17 mouse cellular contexts compared by ENCODE assay signal in the genomic region with DNA sequence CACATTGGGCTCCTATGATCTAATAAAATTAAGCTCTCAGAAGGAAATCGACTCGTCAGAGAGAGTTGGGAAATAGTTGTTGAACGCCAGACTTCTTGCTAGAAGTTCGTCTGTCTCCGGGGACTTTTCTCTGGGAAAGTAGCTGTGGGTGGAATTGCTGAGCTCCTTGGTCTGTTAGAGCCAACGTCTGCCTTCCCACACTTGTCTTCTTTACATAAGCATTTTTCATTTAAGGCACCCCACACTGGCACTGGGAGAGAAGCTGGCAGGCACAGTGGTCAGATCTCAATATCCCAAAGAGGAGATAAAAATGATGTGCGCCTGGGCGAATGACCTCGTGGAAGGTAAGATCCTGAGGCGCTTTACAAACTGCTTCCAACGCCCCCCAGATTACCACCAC.
A peak's percentile ranks its signal among the peaks of the same experiment; 100 is the strongest.
DNase-seq lines count a peak whose midpoint lies in the region; ATAC-seq and TF ChIP-seq lines count a peak whose summit lies in the region.
"Had no signal": no experiment of that assay in that cellular context is flagged by ENCODE, and none has a peak within 500 bp of the region (broad histone marks: within the 10 kb centered on the region; RNA-seq: fewer than 3 reads in every experiment).

No protein-coding gene starts in this region.

- 82% methylated on average over 11 of the region's 11 CpGs for WGBS in kidney, postnatal 0 days
- 81% methylated on average over 11 of the region's 11 CpGs for WGBS in kidney, embryonic 16.5 days
- WGBS in intestine, postnatal 0 days: 81% methylated on average over 11 of the region's 11 CpGs

- H3K9ac ChIP-seq in kidney, postnatal 0 days (ENCODE audit: low read depth, low read length): no peak overlapping the region
- H3K9ac ChIP-seq in kidney, embryonic 16.5 days (replicated peaks; ENCODE audit: low read length): no peak overlapping the region
- H3K9ac ChIP-seq in intestine, postnatal 0 days (ENCODE audit: low read depth, low read length): no peak overlapping the region
- H3K9ac ChIP-seq: hindbrain, embryonic 13.5 days; lung, embryonic 15.5 days; neural tube, embryonic 15.5 days had no signal

- intact Hi-C loops in left cerebral cortex, adult 2 months (cut with DNase I): loop anchor here (5.0 kb wide), 2 partner anchors 131 to 431 kb away; no protein-coding TSS in a partner anchor

- no peaks in the 10 kb centered on the region for H3K4me1 ChIP-seq in kidney, postnatal 0 days (replicated peaks; ENCODE audit: insufficient read depth, low read length)
- H3K4me1 ChIP-seq in kidney, embryonic 16.5 days (ENCODE audit: insufficient read depth, low read length): no peaks in the 10 kb centered on the region
- no peaks in the 10 kb centered on the region for H3K4me1 ChIP-seq in intestine, postnatal 0 days (replicated peaks; ENCODE audit: control insufficient read depth, insufficient read depth, low read length)
- H3K4me1 ChIP-seq: hindbrain, embryonic 13.5 days; lung, embryonic 15.5 days; megakaryocyte, embryonic 14.5 days; neural tube, embryonic 15.5 days had no signal

- no peaks in the 10 kb centered on the region for H3K36me3 ChIP-seq in kidney, postnatal 0 days (ENCODE audit: insufficient read depth, low read length)
- no peaks in the 10 kb centered on the region for H3K36me3 ChIP-seq in kidney, embryonic 16.5 days (ENCODE audit: insufficient read depth, low read length)
- H3K36me3 ChIP-seq in intestine, postnatal 0 days (ENCODE audit: control insufficient read depth, insufficient read depth): no peaks in the 10 kb centered on the region
- H3K36me3 ChIP-seq: hindbrain, embryonic 13.5 days; lung, embryonic 15.5 days; neural tube, embryonic 15.5 days had no signal

- H3K4me3 ChIP-seq in kidney, postnatal 0 days (replicated peaks; ENCODE audit: low read depth, low read length): no peak overlapping the region
- no peak overlapping the region for H3K4me3 ChIP-seq in kidney, embryonic 16.5 days (ENCODE audit: low read length)
- H3K4me3 ChIP-seq in left cerebral cortex, adult 2 months: no peak overlapping the region
- H3K4me3 ChIP-seq in intestine, postnatal 0 days (ENCODE audit: low read depth, low read length): no peak overlapping the region
- H3K4me3 ChIP-seq: hindbrain, embryonic 13.5 days; lung, embryonic 15.5 days; megakaryocyte, embryonic 14.5 days; neural tube, embryonic 15.5 days had no signal

- H3K27ac ChIP-seq in kidney, postnatal 0 days: no peak overlapping the region
- H3K27ac ChIP-seq in kidney, embryonic 16.5 days (ENCODE audit: low read length): no peak overlapping the region
- peak overlapping the region; percentile 64; the same call in 1 of the 2 replicates for H3K27ac ChIP-seq in left cerebral cortex, adult 2 months
- no peak overlapping the region for H3K27ac ChIP-seq in intestine, postnatal 0 days (ENCODE audit: low read depth, low read length)
- H3K27ac ChIP-seq: hindbrain, embryonic 13.5 days; lung, embryonic 15.5 days; neural tube, embryonic 15.5 days had no signal

- no peak for ATAC-seq in kidney, postnatal 0 days (replicated peaks; ENCODE audit: low FRiP score, low read depth)
- ATAC-seq in kidney, embryonic 16.5 days (ENCODE audit: low FRiP score, low TSS enrichment): no peak
- peak; percentile 99 for ATAC-seq in frontal cortex, adult (ENCODE audit: low TSS enrichment)
- no peak for ATAC-seq in intestine, postnatal 0 days
- ATAC-seq: forebrain, embryonic 16.5 days; intestine, embryonic 16.5 days had no signal

- no peak for TF ChIP-seq CTCF in kidney, postnatal 0 days (IDR thresholded peaks at IDR 0.05; ENCODE audit: low read depth)
- TF ChIP-seq CTCF in left cerebral cortex, adult 2 months (IDR thresholded peaks at IDR 0.05): no peak
- no peak for TF ChIP-seq CTCF in intestine, postnatal 0 days (IDR thresholded peaks at IDR 0.05; ENCODE audit: low read depth)

- peak; percentile 44 for DNase-seq in kidney, postnatal 0 days (ENCODE audit: low spot score)
- DNase-seq in left cerebral cortex, adult 2 months (ENCODE audit: extremely low spot score in 1 of 2, low spot score in 2 of 2): peak; percentile 28 to 39
- peak; percentile 34 to 69 for DNase-seq in right cerebral cortex, postnatal 36 days (ENCODE audit: low spot score in 2 of 2)
- no peak for DNase-seq in heart, adult 11 months
- DNase-seq: B cell, adult 2 months; cerebellum, adult 11-12 months; kidney, postnatal 36 days; thymus, postnatal 36 days had no signal

- no peaks in the 10 kb centered on the region for H3K27me3 ChIP-seq in kidney, postnatal 0 days (ENCODE audit: insufficient read depth, low read length)
- H3K27me3 ChIP-seq in kidney, embryonic 16.5 days (ENCODE audit: insufficient read depth, low read length): no peaks in the 10 kb centered on the region
- no peaks in the 10 kb centered on the region for H3K27me3 ChIP-seq in intestine, postnatal 0 days (replicated peaks; ENCODE audit: control insufficient read depth, insufficient read depth, low read length)
- H3K27me3 ChIP-seq: hindbrain, embryonic 13.5 days; lung, embryonic 15.5 days; megakaryocyte, embryonic 14.5 days; neural tube, embryonic 15.5 days had no signal

- H3K9me3 ChIP-seq in kidney, postnatal 0 days (replicated peaks; ENCODE audit: low read length): no peaks in the 10 kb centered on the region
- no peaks in the 10 kb centered on the region for H3K9me3 ChIP-seq in kidney, embryonic 16.5 days (ENCODE audit: low read length)
- 0 out of 2 replicates have a peak, but pooled peaks cover 2% of the 10 kb centered on the region for H3K9me3 ChIP-seq in intestine, postnatal 0 days (ENCODE audit: control insufficient read depth)
- H3K9me3 ChIP-seq: hindbrain, embryonic 13.5 days; lung, embryonic 15.5 days; megakaryocyte, embryonic 14.5 days; neural tube, embryonic 15.5 days had no signal

- H3K4me2 ChIP-seq in kidney, postnatal 0 days (ENCODE audit: low read length): no peak overlapping the region
- no peak overlapping the region for H3K4me2 ChIP-seq in kidney, embryonic 16.5 days (replicated peaks; ENCODE audit: low read depth, low read length)
- no peak overlapping the region for H3K4me2 ChIP-seq in intestine, postnatal 0 days (replicated peaks; ENCODE audit: low read depth)
- H3K4me2 ChIP-seq: hindbrain, embryonic 13.5 days; lung, embryonic 15.5 days; neural tube, embryonic 15.5 days had no signal
